Mouse (Mus musculus) myocyte (in vitro differentiated cells): ENCODE measurements around the gene 4930579F01Rik. TPM values are rescaled to one million over a fixed set of nuclear protein-coding genes. Genes with fewer than 3 reads are reported as not detected.

Source experiments
- H3K27me3 ChIP-seq: one replicate; pipeline ENCODE4 v1.6.1; 2011; ENCODE audit not compliant: control insufficient read depth, insufficient read depth, insufficient read length
- H3K36me3 ChIP-seq: one replicate; pipeline ENCODE4 v1.6.1; 2011; ENCODE audit not compliant: control insufficient read depth, insufficient read depth
- H3K4me2 ChIP-seq: one replicate; pipeline ENCODE4 v1.6.1; 2011; ENCODE audit warnings: low read depth, control low read depth
- H3K4me3 ChIP-seq: one replicate; pipeline ENCODE4 v1.5.1; 2011; ENCODE audit warnings: mild to moderate bottlenecking, control low read depth, moderate library complexity
- H3K79me2 ChIP-seq: one replicate; pipeline ENCODE4 v1.6.1; 2011; ENCODE audit not compliant: control insufficient read depth, insufficient read depth
- H3ac ChIP-seq: one replicate; pipeline ENCODE4 v1.6.1; 2011; ENCODE audit not compliant: control insufficient read depth, insufficient read length
- CEBPB ChIP-seq: IDR thresholded peaks from 2 replicates; pipeline ENCODE4 v1.6.1; 2011; ENCODE audit warnings: mild to moderate bottlenecking, moderate library complexity; ENCODE audit not compliant: poor library complexity, insufficient read depth, severe bottlenecking
- E2F4 ChIP-seq: IDR thresholded peaks from one replicate; pipeline ENCODE4 v1.6.1; 2011; ENCODE audit warnings: mild to moderate bottlenecking, control low read depth, moderate library complexity; ENCODE audit not compliant: insufficient read depth
- MAX ChIP-seq: IDR thresholded peaks from one replicate; pipeline ENCODE4 v1.6.1; 2011; ENCODE audit warnings: low read depth, mild to moderate bottlenecking, control low read depth
- MYOD1 ChIP-seq, 3 experiments: IDR thresholded peaks; one replicate each; pipeline ENCODE4 v1.6.1; 2011; ENCODE audit warnings: control low read depth in 2 of 3, low read depth in 2 of 3, mild to moderate bottlenecking in 2 of 3, moderate library complexity in 1 of 3; ENCODE audit not compliant: insufficient read length in 2 of 3, control insufficient read depth in 1 of 3
- MYOG ChIP-seq, 3 experiments: IDR thresholded peaks; one replicate each; pipeline ENCODE4 v1.6.1; 2011; ENCODE audit warnings: control low read depth in 2 of 3, low read depth in 2 of 3, mild to moderate bottlenecking in 2 of 3; ENCODE audit not compliant: insufficient read length in 2 of 3, control insufficient read depth in 1 of 3, insufficient read depth in 1 of 3
- POLR2A ChIP-seq: IDR thresholded peaks from one replicate; pipeline ENCODE4 v1.6.1; 2011; ENCODE audit warnings: low read depth, mild to moderate bottlenecking, control low read depth, moderate library complexity; ENCODE audit not compliant: insufficient read length
- POLR2AphosphoS2 ChIP-seq: IDR thresholded peaks from one replicate; pipeline ENCODE4 v1.6.1; 2011; ENCODE audit warnings: low read depth, control low read depth; ENCODE audit not compliant: insufficient read length
- REST ChIP-seq: IDR thresholded peaks from one replicate; pipeline ENCODE4 v1.6.1; 2011; ENCODE audit warnings: mild to moderate bottlenecking, control low read depth, moderate library complexity; ENCODE audit not compliant: insufficient read depth, insufficient read length
- SRF ChIP-seq: IDR thresholded peaks from one replicate; pipeline ENCODE4 v1.6.1; 2011; ENCODE audit warnings: low read depth; ENCODE audit not compliant: control insufficient read depth, insufficient read length
- TCF12 ChIP-seq: IDR thresholded peaks from one replicate; pipeline ENCODE4 v1.6.1; 2011; ENCODE audit warnings: mild to moderate bottlenecking, control low read depth; ENCODE audit not compliant: poor library complexity, insufficient read depth, severe bottlenecking
- TCF3 ChIP-seq: IDR thresholded peaks from one replicate; pipeline ENCODE4 v1.6.1; 2011; ENCODE audit warnings: low read depth, control low read depth; ENCODE audit not compliant: insufficient read length
- USF1 ChIP-seq: IDR thresholded peaks from one replicate; pipeline ENCODE4 v1.6.1; 2011; ENCODE audit warnings: low read depth, mild to moderate bottlenecking, control low read depth, moderate library complexity
- polyA plus RNA-seq: library from polyadenylated mRNA; unstranded; fragments of >200 nt; fragmentation: generic; extraction: Trizol; gene quantifications from one replicate; pipeline ENCODE4 v1.2.1, GENCODE M21; 2012; ENCODE audit warnings: missing spikeins

4930579F01Rik gene
- polyA plus RNA-seq, 1 experiment = not detected

- no peak overlapping the region for H3ac ChIP-seq
- no peak overlapping the region for H3K4me2 ChIP-seq
- no peak overlapping the region for H3K4me3 ChIP-seq
- H3K36me3 ChIP-seq = peaks cover 51% of the 10 kb centered on the region
- no peaks in the 10 kb centered on the region for H3K27me3 ChIP-seq
- no peak for TF ChIP-seq USF1
- TF ChIP-seq E2F4 = no peak
- no peak for TF ChIP-seq POLR2A
- TF ChIP-seq TCF3 = no peak
- TF ChIP-seq TCF12 = no peak
- TF ChIP-seq MAX = no peak
- TF ChIP-seq REST = no peak
- TF ChIP-seq CEBPB = no peak
- H3K79me2 ChIP-seq = no peaks in the 10 kb centered on the region
Measured at GRCm38 (mm10) chr3:138225853-138226252, 32.2 kb upstream of the 4930579F01Rik start.

- no peak overlapping the region for H3K4me3 ChIP-seq
- TF ChIP-seq POLR2A = no peak
- TF ChIP-seq POLR2AphosphoS2 = no peak
- no peak for TF ChIP-seq MAX
- TF ChIP-seq REST = no peak
- TF ChIP-seq E2F4 = no peak
- TF ChIP-seq TCF3 = no peak
- no peak for TF ChIP-seq USF1
- H3ac ChIP-seq = no peak overlapping the region
- H3K27me3 ChIP-seq = no peaks in the 10 kb centered on the region
- H3K4me2 ChIP-seq = no peak overlapping the region
- H3K79me2 ChIP-seq = peaks cover 3% of the 10 kb centered on the region
- peaks cover 50% of the 10 kb centered on the region for H3K36me3 ChIP-seq
Measured at GRCm38 (mm10) chr3:138225331-138225730, 31.7 kb upstream of the 4930579F01Rik start.

GRCm38 (mm10) chr3:138224363-138224954 is 30.8 kb upstream of the 4930579F01Rik start:
- Histone ChIP-seq H3K79me2 (peaks cover 12% of the 10 kb centered on the region), H3K27me3 (no peaks in the 10 kb centered on the region), H3K36me3 (peaks cover 44% of the 10 kb centered on the region), H3K4me3 (no peak overlapping the region), H3K4me2 (no peak overlapping the region), H3ac (no peak overlapping the region)
- TF ChIP-seq E2F4 (no peak), SRF (no peak), MYOD1 (IDR thresholded peaks at IDR 0.05; ENCODE audit: control insufficient read depth in 1 of 3, insufficient read length in 2 of 3, low read depth in 2 of 3) (no peak), USF1 (no peak), POLR2A (no peak), MYOG (IDR thresholded peaks at IDR 0.05; ENCODE audit: control insufficient read depth in 1 of 3, insufficient read depth in 1 of 3, insufficient read length in 2 of 3, low read depth in 2 of 3) (no peak), CEBPB (no peak), REST (no peak), MAX (no peak), TCF12 (no peak), TCF3 (no peak), POLR2AphosphoS2 (no peak)

- H3K36me3 ChIP-seq = peaks cover 33% of the 10 kb centered on the region
- H3K27me3 ChIP-seq = no peaks in the 10 kb centered on the region
- no peak overlapping the region for H3ac ChIP-seq
- no peak for TF ChIP-seq POLR2A
- no peak for TF ChIP-seq TCF12
- TF ChIP-seq CEBPB = no peak
- H3K4me3 ChIP-seq = no peak overlapping the region
- H3K4me2 ChIP-seq = no peak overlapping the region
- peaks cover 19% of the 10 kb centered on the region for H3K79me2 ChIP-seq
Measured at GRCm38 (mm10) chr3:138222952-138223351, 29.3 kb upstream of the 4930579F01Rik start.

- Histone ChIP-seq H3K27me3 (no peaks in the 10 kb centered on the region), H3K4me3 (no peak overlapping the region), H3K36me3 (peaks cover 29% of the 10 kb centered on the region), H3K4me2 (no peak overlapping the region), H3ac (no peak overlapping the region), H3K79me2 (peaks cover 19% of the 10 kb centered on the region)
- TF ChIP-seq MAX (no peak), MYOD1 (IDR thresholded peaks at IDR 0.05; ENCODE audit: control insufficient read depth in 1 of 3, insufficient read length in 2 of 3, low read depth in 2 of 3) (no peak), REST (no peak), TCF12 (no peak), MYOG (IDR thresholded peaks at IDR 0.05; ENCODE audit: control insufficient read depth in 1 of 3, insufficient read depth in 1 of 3, insufficient read length in 2 of 3, low read depth in 2 of 3) (no peak), E2F4 (no peak), SRF (no peak), CEBPB (no peak)
Measured at GRCm38 (mm10) chr3:138222511-138222910, 28.9 kb upstream of the 4930579F01Rik start.
